Mouse (Mus musculus) liver, embryonic 15.5 days (tissue): ENCODE results near the gene Arhgap25. TPM values are rescaled to one million over a fixed set of nuclear protein-coding genes. Genes with fewer than 3 reads are reported as not detected.

ENCODE experiments used
- ATAC-seq: fragments of 200-750 bp; cut with Nextera tagmentation; 2 replicates; pipeline ENCODE4 v1.8.0; 2017; ENCODE audit warnings: moderate number of reproducible peaks, mild to moderate bottlenecking, moderate library complexity; ENCODE audit not compliant: insufficient read depth
- H3K27ac ChIP-seq: fragments of 300-500 bp; sonication (generic); replicated peaks from 2 replicates; pipeline ENCODE4 v1.5.1; 2015; ENCODE audit warnings: mild to moderate bottlenecking, inconsistent platforms
- H3K27me3 ChIP-seq: fragments of 300-500 bp; sonication (generic); 2 replicates; pipeline ENCODE4 v1.6.1; 2015; ENCODE audit warnings: mild to moderate bottlenecking, inconsistent platforms
- H3K36me3 ChIP-seq: fragments of 300-500 bp; sonication (generic); replicated peaks from 2 replicates; pipeline ENCODE4 v1.6.1; 2015; ENCODE audit warnings: moderate library complexity, mild to moderate bottlenecking, inconsistent platforms
- H3K4me1 ChIP-seq: fragments of 300-500 bp; sonication (generic); replicated peaks from 2 replicates; pipeline ENCODE4 v1.6.1; 2015; ENCODE audit warnings: inconsistent platforms
- H3K4me2 ChIP-seq: fragments of 300-500 bp; sonication (generic); 2 replicates; pipeline ENCODE4 v1.6.1; 2015; ENCODE audit warnings: moderate library complexity, mild to moderate bottlenecking, inconsistent platforms
- H3K4me3 ChIP-seq: fragments of 300-500 bp; sonication (generic); replicated peaks from 2 replicates; pipeline ENCODE4 v1.5.1; 2015; ENCODE audit warnings: mild to moderate bottlenecking, inconsistent platforms
- H3K9ac ChIP-seq: fragments of 300-500 bp; sonication (generic); 2 replicates; pipeline ENCODE4 v1.6.1; 2015; ENCODE audit warnings: moderate library complexity, mild to moderate bottlenecking, inconsistent platforms
- H3K9me3 ChIP-seq: fragments of 300-500 bp; sonication (generic); replicated peaks from 2 replicates; pipeline ENCODE4 v1.6.1; 2016; ENCODE audit warnings: inconsistent platforms
- WGBS: fragments of 180-500 bp; shearing (Covaris S2); methylation state at CpG from one replicate; pipeline ENCODE4 v1.1.7; 2015; ENCODE audit warnings: mixed read lengths; ENCODE audit not compliant: insufficient replicate concordance; 5-methylcytosine and 5-hydroxymethylcytosine counted together
- polyA plus RNA-seq: library from polyadenylated mRNA; unstranded; fragments of >200 nt; fragmentation: Nextera tagmentation; extraction: Ambion mirVana; gene quantifications from 2 replicates; pipeline ENCODE4 v1.2.1, GENCODE M21; 2015

Gene Arhgap25
- polyA plus RNA-seq, 1 experiment from 2014 or later = 4.0 TPM

GRCm38 (mm10) chr6:87447217-87447616, 85.8 kb downstream of the Arhgap25 start:
- no peak overlapping the region for H3K27ac ChIP-seq
- no peak overlapping the region for H3K4me3 ChIP-seq
- no peaks in the 10 kb centered on the region for H3K36me3 ChIP-seq
- ATAC-seq = no peak
- no peaks in the 10 kb centered on the region for H3K9me3 ChIP-seq
- H3K4me1 ChIP-seq = no peaks in the 10 kb centered on the region
- no peak overlapping the region for H3K4me2 ChIP-seq
- H3K9ac ChIP-seq = no peak overlapping the region
- WGBS = 52% methylated on average over 4 of the region's 4 CpGs
- peaks cover 8% of the 10 kb centered on the region; the same call in 1 of the 2 replicates for H3K27me3 ChIP-seq

- H3K9ac ChIP-seq = no peak overlapping the region
- WGBS = 51% methylated on average over 7 of the region's 7 CpGs
- no peak overlapping the region for H3K4me2 ChIP-seq
- no peak for ATAC-seq
- H3K4me1 ChIP-seq = no peaks in the 10 kb centered on the region
- no peak overlapping the region for H3K4me3 ChIP-seq
- peaks cover 8% of the 10 kb centered on the region; the same call in 1 of the 2 replicates for H3K27me3 ChIP-seq
- H3K9me3 ChIP-seq = no peaks in the 10 kb centered on the region
- H3K36me3 ChIP-seq = no peaks in the 10 kb centered on the region
- no peak overlapping the region for H3K27ac ChIP-seq
Observed at GRCm38 (mm10) chr6:87445222-87445621, 87.8 kb downstream of the Arhgap25 start.

- Histone ChIP-seq H3K4me1 (no peaks in the 10 kb centered on the region), H3K27me3 (peaks cover 3% of the 10 kb centered on the region; the same call in 1 of the 2 replicates), H3K9ac (no peak overlapping the region), H3K4me3 (no peak overlapping the region), H3K9me3 (no peaks in the 10 kb centered on the region), H3K36me3 (no peaks in the 10 kb centered on the region), H3K4me2 (no peak overlapping the region), H3K27ac (no peak overlapping the region)
- WGBS = 59% methylated on average over 11 of the region's 11 CpGs
- no peak for ATAC-seq
Observed at GRCm38 (mm10) chr6:87443253-87443652, 89.8 kb downstream of the Arhgap25 start.

- H3K27me3 ChIP-seq = no peaks in the 10 kb centered on the region
- no peak for ATAC-seq
- no peak overlapping the region for H3K4me3 ChIP-seq
- no peak overlapping the region for H3K27ac ChIP-seq
- no peaks in the 10 kb centered on the region for H3K4me1 ChIP-seq
- 59% methylated on average over 8 of the region's 8 CpGs for WGBS
- H3K9me3 ChIP-seq = no peaks in the 10 kb centered on the region
- H3K4me2 ChIP-seq = no peak overlapping the region
- H3K36me3 ChIP-seq = no peaks in the 10 kb centered on the region
- no peak overlapping the region for H3K9ac ChIP-seq
Observed at GRCm38 (mm10) chr6:87436745-87437144, 96.3 kb downstream of the Arhgap25 start.

- 70% methylated on average over 3 of the region's 3 CpGs for WGBS
- Histone ChIP-seq H3K4me3 (no peak overlapping the region), H3K4me1 (no peaks in the 10 kb centered on the region), H3K9me3 (no peaks in the 10 kb centered on the region), H3K27ac (no peak overlapping the region), H3K36me3 (no peaks in the 10 kb centered on the region), H3K4me2 (no peak overlapping the region), H3K9ac (no peak overlapping the region), H3K27me3 (no peaks in the 10 kb centered on the region)
- no peak for ATAC-seq
Observed at GRCm38 (mm10) chr6:87435791-87436190, 97.3 kb downstream of the Arhgap25 start.

- no peak for ATAC-seq
- Histone ChIP-seq H3K4me2 (no peak within 1 kb of the TSS), H3K4me3 (no peak within 1 kb of the TSS), H3K9ac (no peak within 1 kb of the TSS), H3K27ac (no peak within 1 kb of the TSS), H3K4me1 (no peaks in the 10 kb centered on the region), H3K36me3 (no peaks in the 10 kb centered on the region), H3K27me3 (no peaks in the 10 kb centered on the region), H3K9me3 (no peaks in the 10 kb centered on the region)
- WGBS = 53% methylated on average over 7 of the region's 7 CpGs
Observed at GRCm38 (mm10) chr6:87428487-87429044, 104.5 kb downstream of the Arhgap25 start, which contains the start of gene Bmp10. Bmp10 (plus strand) TSS chr6:87428994.

- Histone ChIP-seq H3K9me3 (no peaks in the 10 kb centered on the region), H3K4me3 (no peak overlapping the region)
- WGBS = 66% methylated on average over 8 of the region's 8 CpGs
Observed at GRCm38 (mm10) chr6:87427616-87428015, 105.4 kb downstream of the Arhgap25 start.

GRCm38 (mm10) chr6:87426954-87427353, 106.1 kb downstream of the Arhgap25 start:
- 52% methylated on average over 5 of the region's 5 CpGs for WGBS
- Histone ChIP-seq H3K9me3 (no peaks in the 10 kb centered on the region), H3K27me3 (no peaks in the 10 kb centered on the region), H3K9ac (no peak overlapping the region), H3K36me3 (no peaks in the 10 kb centered on the region), H3K4me1 (no peaks in the 10 kb centered on the region), H3K4me3 (no peak overlapping the region), H3K27ac (no peak overlapping the region), H3K4me2 (no peak overlapping the region)
- no peak for ATAC-seq

More at GRCm38 (mm10) chr6:87427616-87428015, 105.4 kb downstream of the Arhgap25 start:
- no peak for ATAC-seq
- no peak overlapping the region for H3K27ac ChIP-seq
- H3K27me3 ChIP-seq = no peaks in the 10 kb centered on the region
- no peak overlapping the region for H3K4me2 ChIP-seq
- H3K36me3 ChIP-seq = no peaks in the 10 kb centered on the region
- no peaks in the 10 kb centered on the region for H3K4me1 ChIP-seq
- no peak overlapping the region for H3K9ac ChIP-seq

GRCm38 (mm10) chr6:87424037-87424816, 108.8 kb downstream of the Arhgap25 start:
- no peaks in the 10 kb centered on the region for H3K27me3 ChIP-seq
- WGBS = 41% methylated on average over 19 of the region's 19 CpGs
- no peaks in the 10 kb centered on the region for H3K9me3 ChIP-seq
- no peak overlapping the region for H3K4me3 ChIP-seq
- ATAC-seq = no peak
- H3K4me1 ChIP-seq = no peaks in the 10 kb centered on the region
- H3K27ac ChIP-seq = no peak overlapping the region
- no peaks in the 10 kb centered on the region for H3K36me3 ChIP-seq
- H3K4me2 ChIP-seq = no peak overlapping the region
- H3K9ac ChIP-seq = no peak overlapping the region

GRCm38 (mm10) chr6:87422304-87422703, 110.8 kb downstream of the Arhgap25 start:
- H3K4me1 ChIP-seq = no peaks in the 10 kb centered on the region
- WGBS = 48% methylated on average over 7 of the region's 7 CpGs
- no peaks in the 10 kb centered on the region for H3K36me3 ChIP-seq
- no peak overlapping the region for H3K9ac ChIP-seq
- H3K9me3 ChIP-seq = no peaks in the 10 kb centered on the region
- no peak overlapping the region for H3K27ac ChIP-seq
- H3K27me3 ChIP-seq = no peaks in the 10 kb centered on the region
- H3K4me2 ChIP-seq = no peak overlapping the region
- H3K4me3 ChIP-seq = no peak overlapping the region
- ATAC-seq = no peak

- H3K4me2 ChIP-seq = no peak overlapping the region
- ATAC-seq = no peak
- H3K9ac ChIP-seq = no peak overlapping the region
- no peaks in the 10 kb centered on the region for H3K9me3 ChIP-seq
- no peaks in the 10 kb centered on the region for H3K27me3 ChIP-seq
- H3K27ac ChIP-seq = no peak overlapping the region
- no peaks in the 10 kb centered on the region for H3K36me3 ChIP-seq
- H3K4me3 ChIP-seq = no peak overlapping the region
- 36% methylated on average over 3 of the region's 3 CpGs for WGBS
- H3K4me1 ChIP-seq = no peaks in the 10 kb centered on the region
Observed at GRCm38 (mm10) chr6:87412011-87412410, 121.0 kb downstream of the Arhgap25 start.
